Mouse (Mus musculus) liver, adult 2 months (tissue): ENCODE measurements around the gene Psg20. TPM values are rescaled to one million over a fixed set of nuclear protein-coding genes. Genes with fewer than 3 reads are reported as not detected.
"Not testable (repeated sequence)": the region's sequence is repeated elsewhere in the genome, so short reads cannot be mapped to it uniquely, and the experiment has no call there.

Experiments
- DNase-seq: peaks from one replicate; pipeline ENCODE4 v3.0.0-alpha.2; 2011; ENCODE audit warnings: low read depth, low spot score; ENCODE audit errors: extremely low read depth
- H3K27ac ChIP-seq: fragments of 200-500 bp; replicated peaks from 2 replicates; pipeline ENCODE4 v1.5.1; 2012; ENCODE audit warnings: low read depth, mild to moderate bottlenecking, control low read depth, inconsistent platforms, low read length; ENCODE audit not compliant: insufficient read depth
- H3K27me3 ChIP-seq: fragments of 200-500 bp; 2 replicates; pipeline ENCODE4 v1.6.1; 2012; ENCODE audit warnings: mild to moderate bottlenecking, moderate library complexity, low read length, inconsistent platforms; ENCODE audit not compliant: control insufficient read depth, insufficient read depth
- H3K36me3 ChIP-seq: fragments of 200-500 bp; 2 replicates; pipeline ENCODE4 v1.6.1; 2012; ENCODE audit warnings: low read length, inconsistent platforms; ENCODE audit not compliant: control insufficient read depth, insufficient read depth
- H3K4me1 ChIP-seq: fragments of 200-500 bp; 2 replicates; pipeline ENCODE4 v1.6.1; 2011; ENCODE audit warnings: low read length; ENCODE audit not compliant: control insufficient read depth, insufficient read depth
- H3K4me3 ChIP-seq: fragments of 200-500 bp; 2 replicates; pipeline ENCODE4 v1.5.1; 2011; ENCODE audit warnings: low read depth, mild to moderate bottlenecking, control low read depth, low read length, moderate library complexity; ENCODE audit not compliant: insufficient read depth
- H3K79me2 ChIP-seq: fragments of 200-500 bp; 2 replicates; pipeline ENCODE4 v1.6.1; 2012; ENCODE audit warnings: inconsistent platforms, mild to moderate bottlenecking, low read length, moderate library complexity; ENCODE audit not compliant: control insufficient read depth, insufficient read depth
- H3K9ac ChIP-seq: fragments of 200-500 bp; 2 replicates; pipeline ENCODE4 v1.6.1; 2012; ENCODE audit warnings: low read depth, mild to moderate bottlenecking, control low read depth, inconsistent platforms, low read length
- CTCF ChIP-seq: fragments of 200-500 bp; IDR thresholded peaks from 2 replicates; pipeline ENCODE4 v1.5.1; 2011; ENCODE audit warnings: low read depth, low read length, control low read depth
- POLR2A ChIP-seq: fragments of 200-500 bp; IDR thresholded peaks from 2 replicates; pipeline ENCODE4 v1.6.1; 2011; ENCODE audit warnings: low read length, control low read depth; ENCODE audit not compliant: insufficient read depth; ENCODE audit errors: extremely low read depth
- WGBS: fragments of 180-500 bp; shearing (Covaris S2); methylation state at CpG from one replicate; pipeline ENCODE4 v1.1.7; 2018; 5-methylcytosine and 5-hydroxymethylcytosine counted together
- polyA plus RNA-seq: library from polyadenylated mRNA; depleted of rRNA; stranded (reverse); fragments of >200 nt; gene quantifications from 2 replicates; pipeline ENCODE4 v1.2.3, GENCODE M21; 2012; rRNA removed
- total RNA-seq: library from RNA; depleted of rRNA; stranded (reverse); fragments of >200 nt; gene quantifications from 2 replicates; pipeline ENCODE4 v1.2.3, GENCODE M21; 2014; rRNA removed

Psg20 gene
- total RNA-seq (not detected in 2 replicates), polyA plus RNA-seq (not detected in 2 replicates)

DNA sequence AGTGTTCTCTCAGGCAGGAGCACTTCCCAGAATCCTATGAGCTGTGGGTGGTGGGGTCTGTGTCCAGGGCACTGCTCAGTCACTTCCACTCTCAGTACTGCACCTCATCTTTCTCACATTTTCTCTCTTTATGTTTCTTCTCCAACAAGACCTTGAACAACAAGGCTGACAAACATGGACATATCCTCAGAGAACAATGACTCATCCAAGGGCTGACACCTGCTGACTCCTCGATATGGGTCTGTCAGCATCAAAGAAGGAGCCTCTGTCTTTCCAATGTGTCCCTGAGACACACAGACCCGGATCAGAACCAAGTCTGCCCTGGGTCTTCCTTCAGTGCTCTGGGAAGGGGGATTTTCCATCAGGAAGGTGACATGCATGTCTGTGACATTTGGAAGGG, at the start of gene Psg20:
Gene Psg20 (minus strand): TSS at position 101 of the 400 bp plus-strand sequence.
- Histone ChIP-seq H3K27ac (no peak within 1 kb of the TSS), H3K36me3 (no peaks in the 10 kb centered on the region), H3K9ac (no peak within 1 kb of the TSS), H3K4me1 (no peaks in the 10 kb centered on the region), H3K79me2 (no peaks in the 10 kb centered on the region), H3K4me3 (no peak within 1 kb of the TSS), H3K27me3 (no peaks in the 10 kb centered on the region)
- no peak for DNase-seq
- WGBS, result 51% methylated on average over 2 of the region's 2 CpGs
- no peak for TF ChIP-seq POLR2A
- TF ChIP-seq CTCF, result no peak

DNA sequence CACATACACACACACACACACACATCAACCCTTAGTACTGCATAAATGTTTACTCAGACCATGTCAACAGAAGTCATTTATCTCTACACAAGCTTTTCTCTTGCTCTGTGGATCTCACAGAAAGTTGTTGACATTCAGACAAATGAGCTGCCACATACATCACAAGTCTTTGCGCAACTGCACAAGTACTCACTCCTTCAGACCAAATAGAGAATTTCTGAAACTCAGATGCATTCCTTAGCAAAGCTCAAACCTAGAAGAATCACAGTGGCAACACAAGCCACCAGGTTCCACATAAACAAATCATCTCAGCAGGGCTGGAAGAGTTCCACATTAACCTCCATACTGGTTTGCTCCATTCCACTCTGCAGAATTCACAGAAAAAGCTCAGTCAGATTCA, 48.5 kb upstream of the Psg20 start:
- Histone ChIP-seq H3K36me3 (no peaks in the 10 kb centered on the region), H3K27ac (no peak overlapping the region), H3K27me3 (no peaks in the 10 kb centered on the region), H3K4me1 (peaks cover 3% of the 10 kb centered on the region; the same call in 1 of the 2 replicates), H3K4me3 (no peak overlapping the region), H3K79me2 (no peaks in the 10 kb centered on the region), H3K9ac (no peak overlapping the region)
- 90% methylated on average over 1 of the region's 1 CpGs for WGBS
- DNase-seq, result no peak
- no peak for TF ChIP-seq CTCF
- no peak for TF ChIP-seq POLR2A

DNA sequence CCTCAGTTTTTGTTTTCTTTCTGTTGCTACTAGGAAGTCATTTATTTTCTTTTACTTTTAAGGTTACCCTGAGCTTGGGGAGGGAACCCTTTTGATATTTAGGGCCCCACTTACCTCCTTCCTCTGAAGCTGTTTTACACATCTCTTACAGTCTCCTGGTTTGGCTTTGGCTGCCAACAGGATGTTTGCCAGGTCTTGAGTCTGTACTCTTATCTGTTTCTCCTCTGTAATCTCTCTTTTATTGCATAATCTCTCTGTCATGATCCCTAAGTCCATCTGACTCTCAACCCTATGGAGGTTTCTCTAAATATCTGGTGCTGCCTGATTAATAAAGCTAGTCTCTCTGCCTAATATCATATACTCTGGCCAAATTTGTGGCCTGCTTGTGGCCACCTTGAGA, 47.1 kb upstream of the Psg20 start:
- H3K79me2 ChIP-seq, result no peaks in the 10 kb centered on the region
- no peak overlapping the region for H3K4me3 ChIP-seq
- no peak overlapping the region for H3K9ac ChIP-seq
- no peak overlapping the region for H3K27ac ChIP-seq
- no peaks in the 10 kb centered on the region for H3K27me3 ChIP-seq
- H3K36me3 ChIP-seq, result no peaks in the 10 kb centered on the region
- TF ChIP-seq POLR2A (no peak), CTCF (no peak)
- peak; percentile 35 for DNase-seq
- peaks cover 3% of the 10 kb centered on the region; the same call in 1 of the 2 replicates for H3K4me1 ChIP-seq

DNA sequence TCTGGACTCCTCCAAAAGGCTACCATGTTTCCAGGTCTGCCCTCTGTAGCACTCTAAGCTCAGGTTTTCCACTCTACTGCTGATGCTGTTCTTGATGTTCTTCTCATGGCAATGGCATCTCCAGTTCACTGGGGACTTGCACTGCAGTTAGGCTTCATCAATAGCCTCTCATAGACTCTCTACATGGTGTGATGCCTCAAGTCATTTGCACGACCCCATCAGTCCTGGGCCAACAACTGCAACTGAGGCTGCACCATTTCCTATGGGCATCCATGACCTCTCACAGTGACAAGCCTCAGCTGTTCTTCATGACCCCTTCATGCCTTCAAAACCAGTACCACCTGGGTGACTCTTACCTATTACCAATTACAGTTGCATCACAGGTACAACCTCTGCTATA, 42.4 kb upstream of the Psg20 start:
- TF ChIP-seq POLR2A, result no peak
- no peak for TF ChIP-seq CTCF
- no peak overlapping the region for H3K9ac ChIP-seq
- no peaks in the 10 kb centered on the region for H3K36me3 ChIP-seq
- no peak overlapping the region for H3K27ac ChIP-seq
- WGBS, result 82% methylated on average over 1 of the region's 1 CpGs
- no peaks in the 10 kb centered on the region for H3K79me2 ChIP-seq
- H3K4me1 ChIP-seq, result peaks cover 2% of the 10 kb centered on the region; the same call in 1 of the 2 replicates
- no peak for DNase-seq
- H3K27me3 ChIP-seq, result no peaks in the 10 kb centered on the region
- H3K4me3 ChIP-seq, result no peak overlapping the region

DNA sequence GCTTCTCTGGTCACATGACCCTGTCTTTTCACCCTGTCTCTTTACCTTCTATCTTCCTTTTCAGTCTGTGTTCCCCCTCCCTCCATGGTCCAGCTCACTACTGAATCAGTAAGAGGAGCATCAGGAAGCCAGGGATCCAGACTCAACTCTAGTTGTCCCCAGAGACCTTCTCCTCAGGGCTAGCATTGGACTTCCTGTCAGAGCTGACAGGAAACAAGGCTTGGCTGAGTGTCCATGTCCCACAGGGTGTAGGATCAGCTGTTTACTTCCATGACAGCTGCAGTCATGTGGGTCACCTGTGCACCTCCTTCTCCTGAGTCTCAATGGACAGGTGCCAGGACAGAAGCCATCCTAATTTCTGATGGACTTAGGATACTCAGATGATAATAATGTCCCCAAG, 39.9 kb upstream of the Psg20 start:
- not testable (repeated sequence) for H3K79me2 ChIP-seq, H3K27ac ChIP-seq, H3K27me3 ChIP-seq, H3K9ac ChIP-seq, H3K36me3 ChIP-seq, H3K4me3 ChIP-seq, DNase-seq, H3K4me1 ChIP-seq

DNA sequence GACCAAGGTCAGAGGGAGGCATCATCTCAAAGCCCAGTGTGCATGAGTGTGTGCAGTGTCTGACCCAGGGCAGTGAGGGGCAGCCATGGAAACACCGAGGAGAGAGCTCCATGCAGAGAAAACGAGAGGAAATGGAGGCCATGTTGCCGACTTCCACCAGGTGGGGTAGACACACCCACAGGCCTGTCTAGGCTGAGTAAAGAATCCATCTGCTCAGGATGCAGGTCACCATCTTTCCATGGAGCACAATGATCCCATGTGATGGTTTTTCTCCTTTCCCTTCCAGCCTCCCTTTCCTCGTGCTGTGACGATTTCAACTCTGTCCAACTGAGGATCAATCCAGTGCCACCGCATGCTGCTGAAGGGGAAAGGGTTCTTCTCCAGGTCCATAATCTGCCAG, 38.0 kb upstream of the Psg20 start:
- WGBS, result 78% methylated on average over 6 of the region's 6 CpGs
- DNase-seq, result no peak
- Histone ChIP-seq H3K4me1 (no peaks in the 10 kb centered on the region), H3K27me3 (no peaks in the 10 kb centered on the region), H3K36me3 (no peaks in the 10 kb centered on the region), H3K4me3 (no peak overlapping the region), H3K27ac (no peak overlapping the region), H3K79me2 (no peaks in the 10 kb centered on the region), H3K9ac (no peak overlapping the region)
- TF ChIP-seq CTCF, result no peak
- no peak for TF ChIP-seq POLR2A

DNA sequence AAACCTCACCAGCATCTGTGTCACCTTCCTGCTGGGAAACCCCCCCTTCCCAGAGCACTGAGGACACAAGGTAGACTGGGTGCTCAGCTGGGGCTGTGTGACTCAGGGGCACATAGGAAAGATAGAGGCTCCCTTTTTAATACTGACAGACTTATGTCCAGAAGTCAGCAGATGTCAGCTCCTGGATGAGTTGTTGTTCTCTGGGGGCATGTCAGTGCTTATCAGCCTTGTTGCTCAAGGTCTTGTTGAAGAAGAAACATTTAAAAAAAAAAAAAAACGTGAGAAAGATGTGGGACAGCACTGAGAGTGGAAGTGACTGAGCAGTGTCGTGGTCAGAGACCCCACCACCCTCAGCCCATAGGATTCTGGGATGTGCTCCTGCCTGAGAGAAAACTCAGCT, 31.8 kb upstream of the Psg20 start, which contains the start of gene Psg22:
Gene Psg22 (plus strand): TSS at position 301 of the 400 bp plus-strand sequence.
- Histone ChIP-seq H3K36me3 (no peaks in the 10 kb centered on the region), H3K9ac (no peak within 1 kb of the TSS), H3K27me3 (no peaks in the 10 kb centered on the region), H3K4me1 (no peaks in the 10 kb centered on the region), H3K4me3 (no peak within 1 kb of the TSS), H3K79me2 (no peaks in the 10 kb centered on the region), H3K27ac (no peak within 1 kb of the TSS)
- 36% methylated on average over 2 of the region's 2 CpGs for WGBS
- no peak for DNase-seq
- TF ChIP-seq POLR2A (no peak), CTCF (no peak)
